Mouse (Mus musculus) urinary bladder, postnatal 0 days (tissue): ENCODE results near the gene Sp4. TPM values are rescaled to one million over a fixed set of nuclear protein-coding genes. Genes with fewer than 3 reads are reported as not detected.

Experiments
- polyA plus RNA-seq: library from polyadenylated mRNA; unstranded; fragments of >200 nt; fragmentation: Nextera tagmentation; extraction: Ambion mirVana; gene quantifications from 2 replicates; pipeline ENCODE4 v1.2.1, GENCODE M21; 2015

The Sp4 gene
- polyA plus RNA-seq, result 3.1 and 3.3 TPM in 2 replicates

GRCm38 (mm10) chr12:118301072-118301865, at the start of gene Sp4:
Sp4 (minus strand) TSS chr12:118301440.

GRCm38 (mm10) chr12:118198386-118199093, 102.7 kb downstream of the Sp4 start, which contains the start of gene Dnah11:
Dnah11 (minus strand) TSS chr12:118199043.

Other genes with a start within 250 kb of the Sp4 start
- gene Dnah11, start 102.4 kb downstream of the Sp4 start, polyA plus RNA-seq, result 0.06 and 0.14 TPM in 2 replicates